Comparison of ENCODE assay signal across 20 mouse cellular contexts in the genomic region with DNA sequence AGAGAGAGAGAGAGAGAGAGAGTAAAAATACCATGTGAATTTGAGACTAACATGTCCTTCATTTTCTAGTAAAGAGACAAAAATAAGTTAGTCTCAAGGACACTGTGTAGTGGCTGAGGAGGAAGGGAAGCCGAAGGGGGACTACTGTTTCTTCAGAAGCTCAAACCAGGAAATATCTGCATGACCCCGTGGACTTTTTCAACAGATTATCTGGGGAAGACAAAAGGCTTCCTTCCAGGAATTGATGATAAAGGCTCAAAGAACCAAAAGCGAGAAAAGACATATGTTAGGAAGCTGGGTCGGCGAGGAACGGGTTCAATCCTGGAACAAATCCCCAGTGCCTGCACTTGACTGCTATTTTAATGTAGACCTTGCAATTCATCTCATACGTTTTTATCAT.
DNase-seq lines count a peak whose midpoint lies in the region; ATAC-seq and TF ChIP-seq lines count a peak whose summit lies in the region.
"Had no signal": no experiment of that assay in that cellular context is flagged by ENCODE, and none has a peak within 500 bp of the region (broad histone marks: within the 10 kb centered on the region; RNA-seq: fewer than 3 reads in every experiment).

No protein-coding gene starts in this region.

- no peak for TF ChIP-seq POLR2A in kidney, adult 2 months (IDR thresholded peaks at IDR 0.05; ENCODE audit: low read depth, low read length)

- no peak overlapping the region for H3K9ac ChIP-seq in kidney, embryonic 14.5 days (ENCODE audit: low read depth, low read length)
- no peak overlapping the region for H3K9ac ChIP-seq in midbrain, embryonic 13.5 days (replicated peaks)
- H3K9ac ChIP-seq in midbrain, embryonic 11.5 days (ENCODE audit: low read length): no peak overlapping the region
- H3K9ac ChIP-seq: embryonic facial prominence, embryonic 12.5 days; forebrain, embryonic 15.5 days; heart, embryonic 15.5 days had no signal

- H3K4me2 ChIP-seq in kidney, embryonic 14.5 days (replicated peaks; ENCODE audit: low read depth, low read length): no peak overlapping the region
- H3K4me2 ChIP-seq in midbrain, embryonic 13.5 days (replicated peaks): no peak overlapping the region
- H3K4me2 ChIP-seq in midbrain, embryonic 11.5 days: no peak overlapping the region
- H3K4me2 ChIP-seq: embryonic facial prominence, embryonic 12.5 days; forebrain, embryonic 15.5 days; heart, embryonic 15.5 days had no signal

- H3K4me1 ChIP-seq in kidney, adult 2 months (ENCODE audit: control insufficient read depth, insufficient read depth, low read length): no peaks in the 10 kb centered on the region
- no peaks in the 10 kb centered on the region for H3K4me1 ChIP-seq in kidney, embryonic 14.5 days (ENCODE audit: control insufficient read depth, insufficient read depth, low read length)
- H3K4me1 ChIP-seq in midbrain, embryonic 13.5 days (replicated peaks): peaks cover 20% of the 10 kb centered on the region; the same call in 1 of the 2 replicates
- H3K4me1 ChIP-seq in midbrain, embryonic 11.5 days (ENCODE audit: control insufficient read depth, insufficient read depth, low read length): no peaks in the 10 kb centered on the region
- H3K4me1 ChIP-seq: forebrain, embryonic 15.5 days; heart, embryonic 10.5 days had no signal

- no peaks in the 10 kb centered on the region for H3K36me3 ChIP-seq in kidney, adult 2 months (ENCODE audit: control insufficient read depth, insufficient read depth, low read length)
- no peaks in the 10 kb centered on the region for H3K36me3 ChIP-seq in kidney, embryonic 14.5 days (ENCODE audit: control insufficient read depth, insufficient read depth, low read length)
- no peaks in the 10 kb centered on the region for H3K36me3 ChIP-seq in midbrain, embryonic 13.5 days
- no peaks in the 10 kb centered on the region for H3K36me3 ChIP-seq in midbrain, embryonic 11.5 days (ENCODE audit: control insufficient read depth, insufficient read depth, low read length)
- H3K36me3 ChIP-seq: embryonic facial prominence, embryonic 12.5 days; forebrain, embryonic 15.5 days; G1E; heart, embryonic 10.5 days; heart, embryonic 15.5 days had no signal

- 66% methylated on average over 7 of the region's 7 CpGs for WGBS in kidney, adult 2 months
- WGBS in kidney, embryonic 14.5 days: 65% methylated on average over 7 of the region's 7 CpGs
- 65% methylated on average over 7 of the region's 7 CpGs for WGBS in midbrain, embryonic 13.5 days
- WGBS in midbrain, embryonic 11.5 days: 77% methylated on average over 7 of the region's 7 CpGs

- H3K27ac ChIP-seq in kidney, adult 2 months (ENCODE audit: insufficient read depth, low read depth, low read length): no peak overlapping the region
- no peak overlapping the region for H3K27ac ChIP-seq in kidney, embryonic 14.5 days (ENCODE audit: low read depth, low read length)
- H3K27ac ChIP-seq in midbrain, embryonic 13.5 days: peak overlapping the region; percentile 9; the same call in 1 of the 2 replicates
- no peak overlapping the region for H3K27ac ChIP-seq in midbrain, embryonic 11.5 days (ENCODE audit: low read depth, low read length)
- H3K27ac ChIP-seq: embryonic facial prominence, embryonic 12.5 days; forebrain, embryonic 15.5 days; heart, embryonic 10.5 days; heart, embryonic 15.5 days had no signal

- TF ChIP-seq CTCF in kidney, adult 2 months (conservative IDR thresholded peaks at IDR 0.05; ENCODE audit: insufficient read depth, insufficient read length, low read depth, low read length): no peak

- ATAC-seq in kidney, embryonic 14.5 days (ENCODE audit: low FRiP score, low TSS enrichment): no peak
- ATAC-seq in midbrain, embryonic 13.5 days: no peak
- no peak for ATAC-seq in midbrain, embryonic 11.5 days (ENCODE audit: low FRiP score)
- ATAC-seq: CD4-positive, CD25-positive, alpha-beta regulatory T cell, adult 4 months; forebrain, embryonic 15.5 days had no signal

- H3K27me3 ChIP-seq in kidney, adult 2 months (replicated peaks; ENCODE audit: control insufficient read depth, insufficient read depth, low read length): no peaks in the 10 kb centered on the region
- H3K27me3 ChIP-seq in kidney, embryonic 14.5 days (ENCODE audit: control insufficient read depth, insufficient read depth, low read length): no peaks in the 10 kb centered on the region
- H3K27me3 ChIP-seq in midbrain, embryonic 13.5 days: no peaks in the 10 kb centered on the region
- no peaks in the 10 kb centered on the region for H3K27me3 ChIP-seq in midbrain, embryonic 11.5 days (ENCODE audit: control insufficient read depth, insufficient read depth, low read length)
- H3K27me3 ChIP-seq: embryonic facial prominence, embryonic 12.5 days; forebrain, embryonic 15.5 days had no signal

- no peaks in the 10 kb centered on the region for H3K9me3 ChIP-seq in kidney, embryonic 14.5 days (ENCODE audit: control insufficient read depth, low read length)
- no peaks in the 10 kb centered on the region for H3K9me3 ChIP-seq in midbrain, embryonic 13.5 days
- H3K9me3 ChIP-seq in midbrain, embryonic 11.5 days (ENCODE audit: control insufficient read depth, low read length): no peaks in the 10 kb centered on the region
- H3K9me3 ChIP-seq: embryonic facial prominence, embryonic 12.5 days; forebrain, embryonic 15.5 days; G1E; heart, embryonic 10.5 days; heart, embryonic 15.5 days had no signal

- peak; percentile 9 for DNase-seq in embryo, embryonic 10 days (ENCODE audit: low spot score)
- DNase-seq in embryo, embryonic 10.5 days (ENCODE audit: low spot score): no peak
- DNase-seq in kidney, adult 2 months: peak; percentile 20
- DNase-seq in kidney, postnatal 25 days: no peak
- peak; percentile 17 for DNase-seq in kidney, postnatal 14 days
- no peak for DNase-seq in midbrain, embryonic 11.5 days (ENCODE audit: low spot score, missing footprints)
- DNase-seq: adrenal gland, adult 8-10 months; B cell, adult 2 months; cerebellum, adult 2 months; cerebellum, postnatal 10 days; gastrocnemius, postnatal 36 days; heart, adult 18-20 months had no signal

- no peak overlapping the region for H3K4me3 ChIP-seq in kidney, adult 2 months (ENCODE audit: insufficient read depth, low read depth, low read length)
- H3K4me3 ChIP-seq in kidney, embryonic 14.5 days (ENCODE audit: low read length): no peak overlapping the region
- H3K4me3 ChIP-seq in midbrain, embryonic 13.5 days (replicated peaks): no peak overlapping the region
- no peak overlapping the region for H3K4me3 ChIP-seq in midbrain, embryonic 11.5 days (ENCODE audit: low read depth, low read length)
- H3K4me3 ChIP-seq: embryonic facial prominence, embryonic 12.5 days; forebrain, embryonic 15.5 days; heart, embryonic 10.5 days; heart, embryonic 15.5 days had no signal

Comparison
In these comparisons a context has a peak if more than half of its experiments do, and no peak if none do; other contexts are left out.
1. DNase-seq: peak in embryo, embryonic 10 days (single experiment), kidney, adult 2 months (single experiment) and kidney, postnatal 14 days (single experiment); none in embryo, embryonic 10.5 days (single experiment), kidney, postnatal 25 days (0 of 2) and midbrain, embryonic 11.5 days (single experiment).